Mouse (Mus musculus): ENCODE measurements around the gene Olfr1423. TPM values are rescaled to one million over a fixed set of nuclear protein-coding genes. Genes with fewer than 3 reads are reported as not detected.
"Not testable (repeated sequence)": the region's sequence is repeated elsewhere in the genome, so short reads cannot be mapped to it uniquely, and the experiment has no call there.

Olfr1423 gene
- 0.03 TPM in 1 of 2 replicates, not detected in the other for polyA plus RNA-seq (2015; fragmentation: Nextera tagmentation; extraction: Ambion mirVana)

DNA sequence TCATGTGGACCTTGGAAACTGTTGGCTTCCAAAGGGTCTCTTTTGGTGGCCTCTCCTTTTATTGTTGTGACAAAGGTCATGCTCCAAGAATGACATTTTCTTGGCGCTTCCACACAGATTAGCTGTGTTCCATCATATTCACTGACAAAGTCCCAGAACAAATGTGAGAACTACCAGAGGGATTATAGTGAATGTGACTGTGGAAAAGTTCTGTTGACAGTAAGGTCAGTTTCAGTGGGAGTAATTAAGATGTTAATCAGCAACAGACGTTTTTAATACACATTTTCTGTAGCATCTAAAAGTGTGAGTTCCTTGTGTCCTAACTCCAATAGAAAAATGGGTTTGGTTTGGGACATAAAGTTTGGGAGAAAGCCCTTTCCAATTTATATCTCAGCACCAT lies at the start of gene Olfr1423:
Olfr1423 (minus strand) TSS at position 101 of the 400 bp plus-strand sequence.
- H3K27me3 ChIP-seq, result no peaks in the 10 kb centered on the region
- no peak within 1 kb of the TSS for H3K27ac ChIP-seq
- H3K9ac ChIP-seq, result no peak within 1 kb of the TSS
- H3K9me3 ChIP-seq (replicated peaks), result no peaks in the 10 kb centered on the region
- WGBS (ENCODE audit: insufficient replicate concordance), result 48% methylated on average over 2 of the region's 2 CpGs
- DNase-seq, result no peak
- H3K4me1 ChIP-seq (replicated peaks), result no peaks in the 10 kb centered on the region
- no peak for ATAC-seq (ENCODE audit: low read depth)
- H3K36me3 ChIP-seq, result no peaks in the 10 kb centered on the region
- no peak within 1 kb of the TSS for H3K4me2 ChIP-seq
- H3K4me3 ChIP-seq (replicated peaks), result no peak within 1 kb of the TSS

DNA sequence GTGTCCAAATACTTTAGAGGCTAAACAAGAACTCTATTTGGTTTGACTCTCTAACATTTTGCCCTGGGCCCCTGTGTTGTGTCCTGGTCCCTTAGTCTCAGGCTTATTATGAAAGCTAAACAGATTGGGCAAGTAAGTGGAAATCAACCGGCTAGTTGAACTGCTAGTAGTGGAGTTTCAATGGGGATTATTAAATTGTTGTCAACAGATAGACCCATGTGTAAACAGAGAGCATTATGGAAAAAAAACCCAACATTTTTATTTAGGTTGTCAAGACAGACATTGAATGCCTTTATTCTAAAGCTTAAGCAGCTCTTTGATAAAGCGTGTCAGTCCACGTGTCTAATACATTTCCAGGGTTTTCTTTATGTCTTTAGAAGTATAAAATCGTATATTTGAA lies 36.5 kb upstream of the Olfr1423 start, which contains the start of gene Olfr1425:
Olfr1425 (minus strand) TSS at position 101 of the 400 bp plus-strand sequence.
- not testable (repeated sequence) for H3K27me3 ChIP-seq; H3K4me2 ChIP-seq; H3K27ac ChIP-seq; DNase-seq; H3K9ac ChIP-seq; H3K36me3 ChIP-seq; H3K4me1 ChIP-seq (replicated peaks); H3K9me3 ChIP-seq (replicated peaks); H3K4me3 ChIP-seq (replicated peaks); ATAC-seq (ENCODE audit: low read depth)
- WGBS (ENCODE audit: insufficient replicate concordance), result 66% methylated on average over 4 of the region's 4 CpGs

DNA sequence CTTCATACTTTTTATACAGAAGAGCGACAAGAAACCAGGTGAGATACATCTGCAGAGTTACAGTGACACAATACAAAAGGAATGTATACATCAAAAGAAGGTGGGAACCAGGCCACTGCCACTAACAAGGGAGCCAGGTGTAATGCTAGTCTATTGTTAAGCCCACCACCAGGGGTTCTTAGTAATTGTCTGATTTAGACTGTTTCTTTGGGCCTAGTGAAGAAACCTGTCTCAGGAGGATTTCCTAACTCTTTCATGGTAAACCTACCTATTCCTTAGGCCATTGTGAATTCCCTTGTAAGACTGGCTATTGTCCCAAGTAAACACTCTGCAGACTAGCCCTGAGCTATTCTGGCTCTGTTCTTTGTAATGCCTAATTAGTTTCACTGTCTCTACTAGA lies 28.4 kb upstream of the Olfr1423 start:
- H3K4me2 ChIP-seq; H3K36me3 ChIP-seq; H3K9ac ChIP-seq; H3K27ac ChIP-seq; DNase-seq; H3K4me1 ChIP-seq (replicated peaks); H3K9me3 ChIP-seq (replicated peaks); H3K27me3 ChIP-seq; ATAC-seq (ENCODE audit: low read depth); H3K4me3 ChIP-seq (replicated peaks): not testable (repeated sequence)
- WGBS (ENCODE audit: insufficient replicate concordance), result 65% methylated on average over 1 of the region's 1 CpGs

DNA sequence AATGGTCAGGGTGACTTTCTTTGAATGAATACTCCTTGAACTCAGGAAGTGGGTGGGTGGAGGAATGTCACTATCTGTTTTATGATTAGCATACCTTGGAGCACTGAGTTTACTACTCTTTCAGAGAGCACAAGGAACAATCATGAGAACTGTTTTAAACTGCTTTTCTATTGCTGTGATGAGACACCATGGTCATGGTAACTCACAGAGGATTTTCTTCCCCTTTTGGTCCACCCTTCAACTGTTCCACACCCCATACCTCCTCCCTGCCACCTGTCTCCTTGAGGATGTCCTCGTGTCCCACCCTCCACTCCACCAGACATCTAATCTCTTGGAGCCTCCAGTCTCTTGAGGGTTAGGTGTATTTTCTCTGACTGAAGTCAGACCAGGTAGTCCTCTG lies 26.7 kb upstream of the Olfr1423 start:
- WGBS (ENCODE audit: insufficient replicate concordance), result 43% methylated on average over 1 of the region's 1 CpGs
- H3K4me3 ChIP-seq (replicated peaks); DNase-seq; ATAC-seq (ENCODE audit: low read depth); H3K27me3 ChIP-seq; H3K4me1 ChIP-seq (replicated peaks); H3K36me3 ChIP-seq; H3K9me3 ChIP-seq (replicated peaks); H3K27ac ChIP-seq; H3K4me2 ChIP-seq; H3K9ac ChIP-seq: not testable (repeated sequence)

DNA sequence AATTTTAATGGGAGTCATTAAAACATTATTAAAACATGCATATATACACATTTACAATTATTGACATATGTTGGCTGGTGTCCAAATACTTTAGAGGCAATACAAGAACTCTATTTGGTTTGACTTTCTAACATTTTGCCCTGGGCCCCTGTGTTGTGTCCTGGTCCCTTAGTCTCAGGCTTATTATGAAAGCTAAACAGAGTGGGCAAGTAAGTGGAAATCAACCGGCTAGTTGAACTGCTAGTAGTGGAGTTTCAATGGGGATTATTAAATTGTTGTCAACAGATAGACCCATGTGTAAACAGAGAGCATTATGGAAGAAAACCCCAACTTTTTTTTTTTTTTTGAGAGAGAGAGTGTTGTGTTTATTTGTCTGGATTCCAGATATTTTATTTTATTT lies 21.5 kb upstream of the Olfr1423 start, which contains the start of gene Olfr1424:
Olfr1424 (minus strand) TSS at position 101 of the 400 bp plus-strand sequence.
- ATAC-seq (ENCODE audit: low read depth); H3K4me1 ChIP-seq (replicated peaks); H3K36me3 ChIP-seq; H3K9ac ChIP-seq; DNase-seq; H3K4me2 ChIP-seq; H3K27ac ChIP-seq; H3K9me3 ChIP-seq (replicated peaks); H3K27me3 ChIP-seq; H3K4me3 ChIP-seq (replicated peaks): not testable (repeated sequence)
- WGBS (ENCODE audit: insufficient replicate concordance), result 71% methylated on average over 1 of the region's 1 CpGs

DNA sequence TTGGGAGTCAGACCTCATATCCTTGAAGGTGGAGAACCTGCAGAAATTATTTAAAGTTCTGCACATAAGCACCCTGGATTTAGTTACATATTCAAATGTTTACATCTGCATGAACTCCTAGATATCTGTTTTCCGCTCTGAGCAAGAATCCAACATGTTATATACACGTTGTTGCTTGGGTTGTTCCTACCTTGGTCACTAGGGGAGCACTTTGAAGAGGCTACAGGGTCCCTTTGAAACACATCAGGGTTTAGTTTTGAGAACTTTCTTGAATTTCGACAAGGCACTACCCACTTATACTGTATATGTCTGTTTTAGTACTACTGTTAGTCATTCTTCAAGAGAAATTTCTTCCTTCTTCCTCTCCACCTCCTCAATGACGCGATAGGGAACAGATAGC lies 2.0 kb upstream of the Olfr1423 start:
- no peak overlapping the region for H3K4me3 ChIP-seq (replicated peaks)
- H3K4me2 ChIP-seq, result no peak overlapping the region
- no peaks in the 10 kb centered on the region for H3K9me3 ChIP-seq (replicated peaks)
- no peaks in the 10 kb centered on the region for H3K27me3 ChIP-seq
- no peak overlapping the region for H3K9ac ChIP-seq
- WGBS (ENCODE audit: insufficient replicate concordance), result 69% methylated on average over 5 of the region's 5 CpGs
- ATAC-seq (ENCODE audit: low read depth) (no peak), DNase-seq (no peak)
- no peaks in the 10 kb centered on the region for H3K36me3 ChIP-seq
- H3K4me1 ChIP-seq (replicated peaks), result no peaks in the 10 kb centered on the region
- no peak overlapping the region for H3K27ac ChIP-seq

DNA sequence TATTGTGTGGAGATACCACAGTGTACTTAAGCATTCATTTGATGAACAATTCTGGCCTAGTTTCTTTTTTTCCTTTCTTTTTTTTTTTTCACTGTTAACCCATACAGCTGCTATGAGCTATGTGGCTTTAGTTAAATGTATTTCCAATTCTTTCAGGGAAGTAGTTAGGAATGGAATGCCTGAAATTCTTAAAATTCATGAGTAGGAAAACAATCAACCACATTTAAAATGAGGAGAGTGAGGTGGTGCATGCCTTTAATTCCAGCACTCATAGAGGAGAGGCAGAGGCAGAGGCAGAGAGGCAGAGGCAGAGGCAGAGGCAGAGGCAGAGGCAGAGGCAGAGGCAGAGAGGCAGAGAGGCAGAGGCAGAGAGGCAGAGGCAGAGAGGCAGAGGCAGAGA lies 3.4 kb downstream of the Olfr1423 start:
- Histone ChIP-seq H3K27me3 (no peaks in the 10 kb centered on the region), H3K9ac (no peak overlapping the region), H3K4me2 (no peak overlapping the region), H3K4me3 (replicated peaks) (no peak overlapping the region), H3K27ac (no peak overlapping the region), H3K4me1 (replicated peaks) (no peaks in the 10 kb centered on the region), H3K9me3 (replicated peaks) (no peaks in the 10 kb centered on the region), H3K36me3 (no peaks in the 10 kb centered on the region)
- no peak for DNase-seq
- no peak for ATAC-seq (ENCODE audit: low read depth)

DNA sequence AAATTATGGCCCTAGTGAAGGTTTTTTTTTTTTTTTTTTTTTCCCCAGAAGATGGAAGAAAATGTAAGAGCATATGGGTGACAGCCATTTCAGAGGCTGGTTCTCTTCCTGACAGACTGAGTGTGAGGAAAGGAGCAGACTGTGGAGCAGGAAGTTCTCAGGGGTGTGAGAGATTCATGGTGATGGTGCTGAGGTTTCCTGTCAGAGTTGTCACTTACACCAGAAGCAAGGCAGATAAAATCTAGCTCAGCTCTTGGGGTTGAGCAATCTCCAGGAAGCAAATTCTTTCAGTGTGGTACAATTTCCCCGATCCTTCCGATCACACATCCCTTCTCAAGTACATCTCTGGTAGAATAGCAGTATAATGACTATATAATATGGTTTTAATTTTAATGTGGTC lies 14.5 kb downstream of the Olfr1423 start:
- 26% methylated on average over 2 of the region's 2 CpGs for WGBS (ENCODE audit: insufficient replicate concordance)
- ATAC-seq (ENCODE audit: low read depth) (no peak), DNase-seq (no peak)
- Histone ChIP-seq H3K36me3 (no peaks in the 10 kb centered on the region), H3K9ac (no peak overlapping the region), H3K4me2 (no peak overlapping the region), H3K4me3 (replicated peaks) (no peak overlapping the region), H3K4me1 (replicated peaks) (no peaks in the 10 kb centered on the region; the same call in 1 of the 2 replicates), H3K27ac (no peak overlapping the region), H3K9me3 (replicated peaks) (no peaks in the 10 kb centered on the region), H3K27me3 (no peaks in the 10 kb centered on the region)

DNA sequence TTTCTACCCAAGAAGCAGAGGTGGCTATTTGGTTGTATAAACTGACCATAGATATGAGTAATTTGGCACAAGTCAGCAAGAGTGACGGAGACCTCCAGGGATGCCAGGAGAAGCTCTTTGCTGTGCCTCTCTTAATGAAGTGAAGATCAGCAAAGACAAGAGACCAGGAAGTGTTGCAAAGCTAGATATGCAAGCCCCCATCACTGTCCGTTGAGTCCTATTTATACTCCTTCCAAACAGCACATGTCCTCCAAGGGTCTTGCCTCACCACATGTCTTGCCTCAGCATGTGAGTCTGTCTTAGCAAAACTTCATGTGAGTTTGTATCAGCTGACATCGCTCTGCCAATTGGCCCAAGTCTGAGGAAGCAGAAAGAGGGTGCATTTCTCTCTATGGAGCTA lies 15.8 kb downstream of the Olfr1423 start:
- Histone ChIP-seq H3K9ac (no peak overlapping the region), H3K27me3 (no peaks in the 10 kb centered on the region), H3K4me3 (replicated peaks) (no peak overlapping the region), H3K9me3 (replicated peaks) (no peaks in the 10 kb centered on the region), H3K4me2 (no peak overlapping the region), H3K36me3 (no peaks in the 10 kb centered on the region), H3K4me1 (replicated peaks) (no peaks in the 10 kb centered on the region; the same call in 1 of the 2 replicates), H3K27ac (no peak overlapping the region)
- ATAC-seq (ENCODE audit: low read depth), result no peak
- DNase-seq, result no peak
- 43% methylated on average over 3 of the region's 3 CpGs for WGBS (ENCODE audit: insufficient replicate concordance)

DNA sequence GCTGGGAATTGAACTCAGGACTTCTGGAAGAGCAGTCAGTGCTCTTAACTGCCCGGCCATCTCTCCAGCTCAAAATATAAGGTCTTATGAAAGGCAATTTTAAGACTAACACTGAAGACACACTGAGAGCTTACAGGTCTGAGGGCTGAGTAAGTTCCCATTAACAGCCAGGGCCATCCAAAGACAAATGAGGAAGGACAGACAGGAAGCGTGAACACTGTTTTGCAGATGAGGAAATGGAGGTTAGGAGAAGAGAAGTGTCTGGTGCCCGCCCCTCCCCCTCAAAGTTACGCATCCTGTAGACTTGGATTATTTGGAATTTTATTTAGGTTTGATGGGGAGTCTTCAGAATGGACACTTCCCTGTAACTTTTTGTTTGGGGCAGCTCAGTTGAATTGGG lies 17.0 kb downstream of the Olfr1423 start:
- no peaks in the 10 kb centered on the region for H3K27me3 ChIP-seq
- H3K4me3 ChIP-seq (replicated peaks), result no peak overlapping the region
- no peak overlapping the region for H3K9ac ChIP-seq
- DNase-seq (no peak), ATAC-seq (ENCODE audit: low read depth) (no peak)
- no peaks in the 10 kb centered on the region for H3K36me3 ChIP-seq
- no peaks in the 10 kb centered on the region for H3K9me3 ChIP-seq (replicated peaks)
- no peak overlapping the region for H3K27ac ChIP-seq
- 40% methylated on average over 4 of the region's 4 CpGs for WGBS (ENCODE audit: insufficient replicate concordance)
- H3K4me2 ChIP-seq, result no peak overlapping the region
- H3K4me1 ChIP-seq (replicated peaks), result no peaks in the 10 kb centered on the region; the same call in 1 of the 2 replicates

DNA sequence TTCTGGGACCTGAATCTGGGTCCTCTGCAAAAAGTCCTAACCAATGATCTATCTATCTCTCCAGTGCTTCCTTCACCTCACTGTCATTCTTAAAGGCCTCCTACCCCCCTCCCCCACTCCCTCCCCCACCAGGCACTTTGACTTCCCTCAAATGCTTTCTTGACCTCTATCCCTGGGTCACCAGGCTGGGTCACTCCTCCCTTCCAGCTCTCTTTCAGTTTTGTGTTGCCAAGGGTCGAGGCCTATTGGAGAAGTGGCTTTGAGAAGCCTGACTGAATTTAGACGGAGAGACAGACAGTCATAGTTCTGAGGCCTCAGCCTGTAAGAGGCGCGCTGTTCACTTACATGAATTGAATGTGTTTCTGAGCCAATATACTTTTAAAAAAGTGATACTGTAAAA lies 24.9 kb downstream of the Olfr1423 start:
- Histone ChIP-seq H3K27ac (no peak overlapping the region), H3K9me3 (replicated peaks) (no peaks in the 10 kb centered on the region), H3K4me3 (replicated peaks) (no peak overlapping the region), H3K27me3 (no peaks in the 10 kb centered on the region), H3K4me1 (replicated peaks) (no peaks in the 10 kb centered on the region; the same call in 1 of the 2 replicates), H3K4me2 (no peak overlapping the region), H3K9ac (no peak overlapping the region), H3K36me3 (no peaks in the 10 kb centered on the region)
- WGBS (ENCODE audit: insufficient replicate concordance), result 79% methylated on average over 4 of the region's 4 CpGs
- DNase-seq (no peak), ATAC-seq (ENCODE audit: low read depth) (no peak)

DNA sequence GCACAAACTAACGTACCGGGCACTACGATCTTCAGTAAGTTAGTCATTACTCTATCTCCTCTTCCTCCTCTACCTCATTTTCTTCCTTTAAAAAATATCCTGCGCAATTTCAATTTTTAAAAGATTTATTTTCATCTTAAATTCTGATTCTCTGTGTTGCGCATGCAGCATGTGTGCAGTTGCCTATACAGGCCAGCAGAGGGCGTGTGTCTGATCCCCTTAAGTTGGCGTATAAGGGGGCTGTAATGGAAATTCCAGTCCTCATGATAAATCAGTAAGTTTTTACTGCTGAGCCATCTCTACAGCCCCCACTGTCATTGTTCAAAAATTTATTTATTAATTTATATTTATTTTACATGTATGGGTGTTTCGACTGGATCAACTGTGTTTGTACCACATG lies 25.4 kb downstream of the Olfr1423 start:
- H3K36me3 ChIP-seq, result no peaks in the 10 kb centered on the region
- no peak for ATAC-seq (ENCODE audit: low read depth)
- no peak overlapping the region for H3K27ac ChIP-seq
- no peak for DNase-seq
- H3K9ac ChIP-seq, result no peak overlapping the region
- H3K4me3 ChIP-seq (replicated peaks), result no peak overlapping the region
- H3K4me2 ChIP-seq, result no peak overlapping the region
- no peaks in the 10 kb centered on the region for H3K27me3 ChIP-seq
- H3K4me1 ChIP-seq (replicated peaks), result no peaks in the 10 kb centered on the region; the same call in 1 of the 2 replicates
- no peaks in the 10 kb centered on the region for H3K9me3 ChIP-seq (replicated peaks)
- WGBS (ENCODE audit: insufficient replicate concordance), result 64% methylated on average over 8 of the region's 8 CpGs

All from liver, embryonic 13.5 days (tissue).